Mouse (Mus musculus) layer of hippocampus, adult 18-20 months (tissue): Measurements from ENCODE around the gene Jmjd8. TPM values are rescaled to one million over a fixed set of nuclear protein-coding genes. Genes with fewer than 3 reads are reported as not detected.

Experiments
- DNase-seq, 2 experiments: peaks; one replicate each; pipeline ENCODE4 v3.0.0; 2022; ENCODE audit warnings: low spot score in 2 of 2
- total RNA-seq, 2 experiments: library from RNA; stranded (reverse); gene quantifications; 2 replicates each; pipeline ENCODE4 v1.2.3; 2021

Jmjd8 gene
- total RNA-seq, 2 experiments from 2014 or later, result 52.7 to 55.5 TPM

GRCm38 (mm10) chr17:25808028-25808427 lies 20.6 kb upstream of the Jmjd8 start:
- no peak for DNase-seq

DNA sequence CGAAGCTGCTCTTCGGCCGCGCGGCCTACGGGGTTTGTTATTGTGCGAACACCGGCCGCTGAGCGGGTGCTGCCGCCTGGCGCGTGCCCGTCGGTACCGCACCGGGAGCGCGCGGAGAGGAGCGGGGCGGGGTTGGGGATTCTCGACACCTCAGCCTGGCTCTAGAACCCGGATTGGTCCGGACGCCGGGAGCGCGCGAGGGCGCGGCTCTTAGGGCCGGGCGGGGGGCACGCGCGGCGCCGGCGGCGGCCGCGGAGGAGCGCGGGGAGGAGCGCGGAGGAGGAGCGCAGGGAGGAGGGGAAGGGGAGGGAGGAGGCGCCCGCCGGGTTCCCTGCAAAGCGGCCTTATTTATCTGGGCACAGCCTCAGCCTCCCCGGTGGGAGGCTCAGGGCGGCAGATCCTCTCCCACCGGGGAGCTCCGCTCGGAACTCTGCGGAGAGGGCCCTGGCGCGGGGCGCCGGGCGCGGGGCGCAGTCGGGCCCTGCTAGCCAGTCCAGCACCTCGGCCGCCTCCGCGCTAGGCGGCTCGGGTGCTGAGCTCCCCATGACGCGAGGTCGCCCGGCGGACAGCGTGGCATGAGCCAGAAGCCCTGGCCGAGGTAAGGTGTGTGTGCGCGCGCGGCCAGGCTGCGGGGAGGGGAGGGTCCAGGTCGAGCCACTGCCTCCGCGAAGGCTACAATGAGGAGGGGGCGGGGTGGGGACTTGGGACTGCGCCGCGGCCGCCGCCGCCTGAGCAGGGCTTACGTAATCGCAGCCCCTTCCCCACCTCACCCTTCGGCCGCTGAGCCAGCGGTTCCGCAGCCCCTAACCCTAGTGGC lies 19.7 kb upstream of the Jmjd8 start, which contains the start of gene Fbxl16:
TSS of gene Fbxl16 (plus strand) at position 297 of the 817 bp plus-strand sequence.
- DNase-seq, result peak; percentile 91 to 94

- no peak for DNase-seq
Measured at GRCm38 (mm10) chr17:25809606-25810340, 18.9 kb upstream of the Jmjd8 start.

DNA sequence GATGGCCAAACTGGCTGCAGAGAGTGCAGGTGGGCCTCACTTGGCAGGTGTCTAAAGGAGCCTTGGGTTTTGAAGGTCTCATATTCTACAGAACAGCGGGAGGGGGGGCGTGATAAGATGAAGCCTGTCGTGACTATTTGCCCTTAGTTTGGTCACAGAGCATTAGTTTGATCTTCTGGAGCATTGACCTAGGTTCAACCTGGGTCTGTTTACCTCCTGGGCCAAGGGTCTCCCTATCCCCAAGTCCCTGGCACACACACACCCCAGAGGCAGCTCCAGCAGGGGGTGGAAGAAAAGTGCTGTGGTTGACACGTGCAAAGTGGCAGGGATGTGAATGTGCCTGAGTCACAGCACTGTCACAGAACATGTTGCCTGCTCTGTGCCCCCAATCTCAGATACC lies 17.8 kb upstream of the Jmjd8 start:
- DNase-seq, result no peak

DNA sequence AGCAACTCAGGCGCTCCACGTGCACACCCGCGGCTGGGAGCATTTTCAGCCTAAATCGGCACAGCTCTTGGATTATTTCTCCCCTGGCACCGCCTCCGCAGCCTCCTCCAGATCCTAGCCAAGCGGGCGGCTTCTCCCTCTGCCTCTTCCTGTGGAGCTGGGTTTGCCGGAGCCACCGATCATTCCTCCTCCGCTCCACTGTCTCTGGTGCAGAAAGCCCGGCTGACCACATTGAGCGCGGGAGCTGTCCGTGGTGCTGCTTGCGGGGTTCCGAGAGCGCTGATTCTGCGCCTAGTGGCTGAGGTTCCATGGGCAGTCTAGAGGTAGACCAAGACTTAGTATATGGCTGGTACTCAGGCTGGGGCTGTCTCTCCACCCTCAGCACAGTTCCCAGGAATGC lies 15.2 kb upstream of the Jmjd8 start:
- DNase-seq, result peak; percentile 86 to 88

DNA sequence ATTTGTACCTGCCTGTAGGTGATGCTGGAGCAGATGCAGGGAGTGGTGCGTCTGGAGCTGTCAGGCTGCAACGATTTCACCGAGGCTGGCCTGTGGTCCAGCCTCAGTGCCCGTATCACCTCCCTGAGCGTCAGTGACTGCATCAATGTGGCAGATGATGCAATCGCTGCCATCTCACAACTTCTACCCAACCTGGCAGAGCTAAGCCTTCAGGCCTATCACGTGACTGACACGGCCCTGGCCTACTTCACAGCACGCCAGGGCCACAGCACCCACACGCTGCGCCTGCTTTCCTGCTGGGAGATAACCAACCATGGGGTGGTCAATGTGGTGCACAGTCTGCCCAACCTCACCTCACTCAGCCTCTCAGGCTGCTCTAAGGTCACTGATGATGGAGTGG lies 11.0 kb upstream of the Jmjd8 start:
- no peak for DNase-seq

- no peak for DNase-seq
Measured at GRCm38 (mm10) chr17:25818851-25819780, 9.6 kb upstream of the Jmjd8 start.

DNA sequence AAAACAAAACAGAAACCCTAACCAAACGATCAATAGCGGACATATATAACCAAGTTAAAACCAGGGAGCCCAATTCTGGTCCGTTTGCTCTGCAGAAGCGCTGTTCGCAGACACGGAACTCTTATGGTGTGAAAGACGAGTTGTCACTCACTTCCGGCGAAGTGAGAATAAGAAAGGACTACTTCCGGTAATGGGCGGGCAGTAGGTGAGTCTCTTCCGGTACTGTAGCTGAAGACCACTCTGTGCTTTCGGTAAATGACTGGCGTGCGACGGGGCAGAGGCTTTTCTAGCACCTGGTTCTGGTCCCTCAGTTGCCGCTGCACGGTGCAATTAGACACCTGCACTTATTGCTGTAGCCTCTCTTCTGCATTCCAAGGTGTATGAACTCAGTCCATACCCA lies 5.2 kb upstream of the Jmjd8 start, which contains the start of gene Wdr24:
TSS of gene Wdr24 (plus strand) at position 176 of the 400 bp plus-strand sequence.
- peak; percentile 75 to 91 for DNase-seq

GRCm38 (mm10) chr17:25824362-25825142 lies 4.1 kb upstream of the Jmjd8 start:
- DNase-seq, result no peak

DNA sequence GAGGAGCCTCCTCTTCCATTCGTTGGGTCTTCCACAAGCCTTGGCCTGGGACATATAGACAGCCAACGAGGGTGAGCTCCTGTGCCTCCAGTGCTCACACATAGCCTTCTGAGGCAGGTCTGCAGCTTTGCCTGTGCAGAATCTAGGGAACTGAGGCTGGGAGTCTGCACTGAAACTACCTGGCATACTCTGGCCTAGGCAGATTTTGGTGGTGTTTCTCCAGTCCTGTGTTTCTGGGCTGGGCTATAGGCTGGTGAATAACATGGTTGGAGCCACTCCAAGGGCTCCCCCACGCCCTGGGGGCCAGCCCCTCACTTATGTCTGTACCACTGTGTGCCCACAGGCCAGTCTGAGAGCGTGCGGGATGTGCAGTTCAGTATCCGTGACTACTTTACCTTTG lies 3.4 kb upstream of the Jmjd8 start:
- DNase-seq, result no peak

DNA sequence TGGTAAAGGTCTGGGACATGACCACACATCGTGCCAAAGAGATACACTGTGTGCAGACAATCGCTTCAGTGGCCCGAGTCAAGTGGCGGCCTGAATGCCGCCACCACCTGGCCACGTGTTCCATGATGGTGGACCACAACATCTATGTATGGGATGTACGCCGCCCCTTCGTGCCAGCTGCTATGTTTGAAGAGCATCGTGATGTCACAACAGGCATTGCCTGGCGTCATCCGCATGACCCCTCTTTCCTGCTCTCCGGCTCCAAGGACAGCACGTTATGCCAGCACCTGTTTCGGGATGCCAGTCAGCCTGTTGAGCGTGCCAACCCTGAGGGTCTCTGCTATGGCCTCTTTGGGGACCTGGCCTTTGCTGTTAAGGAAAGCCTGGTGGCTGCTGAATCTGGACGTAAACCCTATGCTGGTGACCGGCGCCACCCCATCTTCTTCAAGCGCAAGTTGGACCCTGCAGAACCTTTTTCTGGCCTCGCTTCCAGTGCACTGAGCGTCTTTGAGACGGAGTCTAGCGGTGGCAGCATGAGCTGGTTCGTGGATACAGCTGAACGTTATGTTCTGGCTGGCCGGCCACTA lies 2.6 kb upstream of the Jmjd8 start:
- DNase-seq, result no peak

DNA sequence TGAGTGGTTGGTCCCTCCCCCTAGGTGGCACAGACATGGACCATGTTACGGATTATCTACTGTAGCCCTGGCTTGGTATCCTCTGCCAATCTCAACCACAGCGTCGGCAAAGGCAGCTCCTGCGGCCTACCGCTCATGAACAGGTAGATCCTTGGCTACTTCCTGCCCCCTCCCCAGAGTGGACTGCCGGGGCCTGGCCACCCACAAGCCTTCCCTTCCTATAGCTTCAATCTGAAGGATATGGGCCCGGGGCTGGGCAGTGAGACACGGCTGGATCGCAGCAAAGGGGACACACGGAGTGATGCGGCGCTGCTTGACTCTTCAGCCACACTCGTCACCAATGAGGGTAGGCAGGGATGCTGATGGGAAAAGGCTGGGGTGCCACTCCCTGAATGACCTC lies 1.7 kb upstream of the Jmjd8 start:
- no peak for DNase-seq

DNA sequence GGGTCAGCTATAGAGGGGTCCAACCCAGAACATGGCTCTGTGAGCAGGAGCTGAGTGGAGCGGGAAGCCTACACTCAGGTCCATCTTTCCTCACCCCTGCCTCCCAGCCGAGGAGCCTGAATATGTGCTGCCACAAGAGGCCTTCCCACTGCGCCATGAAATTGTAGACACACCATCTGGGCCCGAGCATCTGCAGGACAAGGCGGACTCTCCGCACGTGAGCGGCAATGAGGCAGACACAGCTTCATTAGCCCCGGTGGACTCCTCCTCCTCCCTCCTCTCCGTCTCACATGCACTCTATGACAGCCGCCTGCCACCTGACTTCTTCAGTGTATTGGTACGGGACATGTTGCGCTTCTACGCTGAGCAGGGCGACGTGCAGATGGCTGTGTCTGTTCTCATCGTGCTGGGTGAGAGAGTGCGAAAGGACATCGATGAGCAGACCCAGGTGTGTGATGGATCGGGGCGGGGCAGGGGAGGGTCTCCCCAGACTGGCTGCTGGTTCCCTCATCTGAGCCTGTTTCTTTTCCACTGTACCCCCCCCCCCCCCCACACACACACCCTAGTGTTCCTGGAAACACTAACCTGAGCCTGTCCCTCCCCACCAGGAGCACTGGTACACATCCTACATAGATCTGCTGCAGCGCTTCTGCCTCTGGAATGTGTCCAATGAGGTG lies 983 bp upstream of the Jmjd8 start:
- DNase-seq, result no peak

GRCm38 (mm10) chr17:25828223-25828594 lies 458 bp upstream of the Jmjd8 start:
- no peak for DNase-seq

DNA sequence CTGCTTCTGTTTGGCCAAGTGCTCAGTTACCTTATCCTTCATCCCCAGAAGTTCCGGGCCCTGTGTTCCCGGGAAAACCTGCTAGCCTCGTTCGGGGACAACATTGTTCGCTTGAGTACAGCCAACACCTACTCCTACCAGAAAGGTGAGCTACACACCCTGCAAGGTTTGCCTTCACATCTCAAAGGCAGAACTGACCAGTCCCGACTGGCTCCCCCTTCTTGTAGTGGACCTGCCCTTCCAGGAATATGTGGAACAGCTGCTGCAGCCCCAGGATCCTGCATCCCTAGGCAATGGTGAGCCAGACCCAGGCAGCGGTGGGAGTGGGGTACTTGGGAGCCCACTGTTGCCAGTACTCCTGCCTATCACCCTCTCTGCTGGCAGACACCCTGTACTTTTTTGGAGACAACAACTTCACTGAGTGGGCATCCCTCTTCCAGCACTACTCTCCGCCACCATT lies 921 bp downstream of the Jmjd8 start:
- no peak for DNase-seq

- DNase-seq, result no peak
Measured at GRCm38 (mm10) chr17:25830200-25830753, 1.6 kb downstream of the Jmjd8 start.

- DNase-seq, result no peak
Measured at GRCm38 (mm10) chr17:25830806-25831431, 2.3 kb downstream of the Jmjd8 start.

GRCm38 (mm10) chr17:25831451-25832281 lies 3.0 kb downstream of the Jmjd8 start:
- no peak for DNase-seq
